Mouse (Mus musculus) heart, adult 2 months (tissue): ENCODE measurements at regions not wholly inside any gene's neighbourhood (a gene's known extent, or its start where the extent isn't known, plus 50 kb on each side); places are given as distances from the start of the nearest gene placed in this dataset.

ENCODE experiments used
- CTCF ChIP-seq: fragments of 200-600 bp; IDR thresholded peaks from 2 replicates; pipeline ENCODE4 v1.8.1; 2022; ENCODE audit warnings: antibody characterized with exemption, mild to moderate bottlenecking, moderate library complexity
- EP300 ChIP-seq: fragments of 200-500 bp; IDR thresholded peaks from 2 replicates; pipeline ENCODE4 v1.6.1; 2011; ENCODE audit warnings: low read depth, low read length, control low read depth; ENCODE audit not compliant: insufficient read depth
- POLR2A ChIP-seq: fragments of 200-500 bp; IDR thresholded peaks from 2 replicates; pipeline ENCODE4 v1.6.1; 2011; ENCODE audit warnings: mild to moderate bottlenecking, low read depth, low read length, control low read depth; ENCODE audit not compliant: insufficient read depth

DNA sequence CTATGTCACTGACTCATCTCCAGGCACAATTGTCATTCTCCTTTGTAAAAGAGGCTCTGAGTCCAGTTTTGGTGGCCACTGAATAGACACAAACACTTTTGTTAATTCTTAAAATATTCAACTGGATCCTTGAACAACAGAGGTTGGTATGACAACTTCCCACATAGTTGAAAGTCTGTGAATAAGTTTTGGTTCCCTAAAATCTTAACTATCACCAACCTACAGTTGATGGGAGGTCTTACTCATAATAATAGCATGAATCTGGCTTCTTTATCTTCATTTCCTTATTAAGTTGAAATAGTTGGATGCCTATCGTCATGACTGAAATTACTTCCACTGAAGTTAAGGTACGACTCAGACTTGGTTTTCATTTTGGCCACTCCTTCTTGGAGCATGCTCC, 55.3 kb upstream of the Mtpn start:
- TF ChIP-seq POLR2A (no peak), EP300 (no peak), CTCF (no peak)
